Mouse (Mus musculus) ZHBTc4 (cell line): ENCODE data around the gene Ugt1a5.
"Not testable (repeated sequence)": the region's sequence is repeated elsewhere in the genome, so short reads cannot be mapped to it uniquely, and the experiment has no call there.

ENCODE experiments used
- DNase-seq: peaks from one replicate; pipeline ENCODE4 v3.0.0-alpha.2; 2011; ENCODE audit warnings: low read depth, low spot score

Ugt1a5 gene

GRCm38 (mm10) chr1:88165711-88166110, at the start of gene Ugt1a5:
Ugt1a5 (plus strand) TSS chr1:88166012.
- no peak for DNase-seq

GRCm38 (mm10) chr1:88120550-88120949, 45.3 kb upstream of the Ugt1a5 start:
- DNase-seq, result not testable (repeated sequence)

- DNase-seq, result peak; percentile 26
These were observed 44.3 kb upstream of the Ugt1a5 start for GRCm38 (mm10) chr1:88121521-88121920.

- not testable (repeated sequence) for DNase-seq
These were observed 39.9 kb upstream of the Ugt1a5 start for GRCm38 (mm10) chr1:88125827-88126360.

GRCm38 (mm10) chr1:88129091-88129490, 36.7 kb upstream of the Ugt1a5 start:
- DNase-seq, result not testable (repeated sequence)

GRCm38 (mm10) chr1:88130223-88130622, 35.6 kb upstream of the Ugt1a5 start:
- not testable (repeated sequence) for DNase-seq

GRCm38 (mm10) chr1:88133908-88134456, 31.8 kb upstream of the Ugt1a5 start:
- DNase-seq, result no peak

GRCm38 (mm10) chr1:88134457-88135011, 31.3 kb upstream of the Ugt1a5 start, which contains the start of gene Ugt1a6a:
Ugt1a6a (plus strand) TSS chr1:88134809.
- DNase-seq, result not testable (repeated sequence)

GRCm38 (mm10) chr1:88135229-88135904, 30.4 kb upstream of the Ugt1a5 start:
- DNase-seq, result not testable (repeated sequence)

- DNase-seq, result no peak
These were observed 29.2 kb upstream of the Ugt1a5 start for GRCm38 (mm10) chr1:88136646-88137045.

- DNase-seq, result no peak
These were observed 28.5 kb upstream of the Ugt1a5 start for GRCm38 (mm10) chr1:88137264-88137663.

GRCm38 (mm10) chr1:88138145-88138544, 27.7 kb upstream of the Ugt1a5 start:
- DNase-seq, result no peak

GRCm38 (mm10) chr1:88140492-88140891, 25.3 kb upstream of the Ugt1a5 start:
- DNase-seq, result not testable (repeated sequence)

- DNase-seq, result peak; percentile 15
These were observed 21.7 kb upstream of the Ugt1a5 start for GRCm38 (mm10) chr1:88143966-88144675.

GRCm38 (mm10) chr1:88145278-88145677, 20.5 kb upstream of the Ugt1a5 start:
- DNase-seq, result peak; percentile 60

- peak; percentile 21 for DNase-seq
These were observed 15.7 kb upstream of the Ugt1a5 start for GRCm38 (mm10) chr1:88150133-88150532.

GRCm38 (mm10) chr1:88158430-88158829, 7.4 kb upstream of the Ugt1a5 start:
- DNase-seq, result no peak

- not testable (repeated sequence) for DNase-seq
These were observed 6.4 kb downstream of the Ugt1a5 start for GRCm38 (mm10) chr1:88172190-88172589.

- no peak for DNase-seq
These were observed 13.8 kb downstream of the Ugt1a5 start for GRCm38 (mm10) chr1:88179657-88180056.

- no peak for DNase-seq
These were observed 20.6 kb downstream of the Ugt1a5 start for GRCm38 (mm10) chr1:88186325-88186935.

- no peak for DNase-seq
These were observed 26.3 kb downstream of the Ugt1a5 start for GRCm38 (mm10) chr1:88192136-88192535.

GRCm38 (mm10) chr1:88195687-88196086, 29.9 kb downstream of the Ugt1a5 start:
- no peak for DNase-seq
